13 mouse cellular contexts compared by ENCODE assay signal in the genomic region with DNA sequence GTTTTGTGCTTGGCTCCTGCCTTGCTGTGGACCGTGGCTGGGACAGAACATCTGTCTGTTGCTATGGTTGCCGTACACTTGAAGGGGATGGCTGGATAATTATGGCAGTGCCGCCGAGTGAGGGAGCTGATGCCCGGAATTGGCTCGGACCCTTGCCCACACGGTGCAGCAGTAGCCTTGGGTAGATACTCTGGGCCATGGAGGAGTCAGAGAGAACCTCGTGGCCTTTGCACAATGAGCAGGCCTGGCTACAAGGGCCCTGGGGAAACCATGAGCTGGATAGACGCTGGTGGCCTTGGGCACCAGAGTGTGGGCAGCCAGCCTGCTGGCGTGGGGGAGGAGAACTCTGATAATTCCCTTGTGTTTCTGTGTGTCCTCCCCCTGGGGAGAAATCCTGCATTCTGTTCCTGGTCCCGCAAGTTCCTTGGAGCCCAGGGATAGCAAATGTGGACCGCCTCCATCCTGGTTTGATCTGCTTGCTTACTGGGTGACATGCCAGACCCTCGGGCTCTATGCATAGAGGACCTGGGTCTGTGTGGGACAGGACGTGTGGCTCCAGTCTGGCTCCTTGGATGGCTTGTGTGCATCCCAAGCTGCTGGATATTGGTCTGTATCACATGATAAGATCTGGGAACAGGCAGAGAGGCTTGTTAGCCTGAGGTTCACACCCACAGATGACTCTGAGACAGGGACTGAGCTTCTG. TPM values are rescaled to one million over a fixed set of nuclear protein-coding genes. Genes with fewer than 3 reads are reported as not detected.
DNase-seq lines count a peak whose midpoint lies in the region; ATAC-seq and TF ChIP-seq lines count a peak whose summit lies in the region.
"Had no signal": no experiment of that assay in that cellular context is flagged by ENCODE, and none has a peak within 500 bp of the region (broad histone marks: within the 10 kb centered on the region; RNA-seq: fewer than 3 reads in every experiment).

No protein-coding gene starts in this region.

- 0 out of 2 replicates have a peak, but pooled peaks have one; percentile 32 for ATAC-seq in embryonic facial prominence, embryonic 12.5 days (ENCODE audit: insufficient number of reproducible peaks, insufficient read depth, low FRiP score, low TSS enrichment)
- no peak for ATAC-seq in limb, embryonic 11.5 days (ENCODE audit: insufficient number of reproducible peaks, low FRiP score, low TSS enrichment, low read depth)
- no peak for ATAC-seq in megakaryocyte, adult 5-6 weeks (ENCODE audit: poor library complexity, severe bottlenecking)
- no peak for ATAC-seq in inflammation-experienced regulatory T-cells, adult 6 months
- no peak for ATAC-seq in megakaryocyte progenitor cell, adult 5-6 weeks (replicated peaks; ENCODE audit: poor library complexity)
- ATAC-seq: activated CD4-positive, CD25-positive, alpha-beta regulatory T cell, adult 4 months had no signal

- no peaks in the 10 kb centered on the region for H3K9me3 ChIP-seq in heart, embryonic 10.5 days
- no peaks in the 10 kb centered on the region for H3K9me3 ChIP-seq in E14TG2a.4 (ENCODE audit: low read length)
- no peaks in the 10 kb centered on the region for H3K9me3 ChIP-seq in embryonic facial prominence, embryonic 12.5 days
- no peaks in the 10 kb centered on the region for H3K9me3 ChIP-seq in limb, embryonic 11.5 days (ENCODE audit: control insufficient read depth, low read length)

- peaks cover 67% of the 10 kb centered on the region for H3K4me1 ChIP-seq in heart, embryonic 10.5 days
- H3K4me1 ChIP-seq in E14TG2a.4 (replicated peaks; ENCODE audit: low read depth, low read length), result peaks cover 44% of the 10 kb centered on the region
- peaks cover 10% of the 10 kb centered on the region for H3K4me1 ChIP-seq in embryonic facial prominence, embryonic 12.5 days
- H3K4me1 ChIP-seq in limb, embryonic 11.5 days (ENCODE audit: control insufficient read depth, insufficient read depth, low read length), result peaks cover 13% of the 10 kb centered on the region

- H3K4me2 ChIP-seq in embryonic facial prominence, embryonic 12.5 days (replicated peaks), result no peak overlapping the region
- H3K4me2 ChIP-seq in limb, embryonic 11.5 days (ENCODE audit: low read depth, severe bottlenecking), result no peak overlapping the region

- intact Hi-C loops in heart, postnatal 14 days (cut with DNase I), result no loop called here

- TF ChIP-seq CTCF in E14TG2a.4 (conservative IDR thresholded peaks at IDR 0.05; ENCODE audit: low read length), result no peak

- no peak overlapping the region for H3K4me3 ChIP-seq in heart, embryonic 10.5 days
- H3K4me3 ChIP-seq in E14TG2a.4 (replicated peaks; ENCODE audit: low read length), result peak overlapping the region; percentile 35
- H3K4me3 ChIP-seq in embryonic facial prominence, embryonic 12.5 days, result no peak overlapping the region
- no peak overlapping the region for H3K4me3 ChIP-seq in limb, embryonic 11.5 days (ENCODE audit: low read depth, low read length)

- no peak for DNase-seq in heart, embryonic 10.5 days (ENCODE audit: low spot score)
- no peak for DNase-seq in heart, postnatal 14 days
- peak; percentile 38 for DNase-seq in limb, embryonic 11.5 days (ENCODE audit: low spot score)
- DNase-seq: lung, adult 2 months; thymus, postnatal 25 days had no signal

- WGBS in heart, embryonic 10.5 days, result 42% methylated on average over 14 of the region's 14 CpGs
- WGBS in embryonic facial prominence, embryonic 12.5 days, result 27% methylated on average over 14 of the region's 14 CpGs
- WGBS in limb, embryonic 11.5 days, result 26% methylated on average over 14 of the region's 14 CpGs

- H3K27me3 ChIP-seq in heart, embryonic 10.5 days (ENCODE audit: insufficient read depth, poor library complexity, severe bottlenecking), result peaks cover 17% of the 10 kb centered on the region; the same call in 1 of the 2 replicates
- peaks cover 31% of the 10 kb centered on the region for H3K27me3 ChIP-seq in E14TG2a.4 (ENCODE audit: insufficient read depth, low read length)
- no peaks in the 10 kb centered on the region for H3K27me3 ChIP-seq in embryonic facial prominence, embryonic 12.5 days
- H3K27me3 ChIP-seq in limb, embryonic 11.5 days (ENCODE audit: control insufficient read depth, insufficient read depth, low read length), result 0 out of 2 replicates have a peak, but pooled peaks cover 2% of the 10 kb centered on the region

- H3K9ac ChIP-seq in embryonic facial prominence, embryonic 12.5 days, result no peak overlapping the region
- no peak overlapping the region; the same call in 1 of the 2 replicates for H3K9ac ChIP-seq in limb, embryonic 11.5 days (ENCODE audit: low read length)

- H3K27ac ChIP-seq in heart, embryonic 10.5 days, result peak overlapping the region; percentile 84
- no peak overlapping the region for H3K27ac ChIP-seq in embryonic facial prominence, embryonic 12.5 days
- no peak overlapping the region for H3K27ac ChIP-seq in limb, embryonic 11.5 days (replicated peaks; ENCODE audit: low read depth, low read length)
- H3K27ac ChIP-seq: kidney, postnatal 0 days had no signal

- H3K36me3 ChIP-seq in heart, embryonic 10.5 days, result no peaks in the 10 kb centered on the region
- no peaks in the 10 kb centered on the region for H3K36me3 ChIP-seq in E14TG2a.4 (ENCODE audit: insufficient read depth, low read length)
- H3K36me3 ChIP-seq in embryonic facial prominence, embryonic 12.5 days, result no peaks in the 10 kb centered on the region
- no peaks in the 10 kb centered on the region for H3K36me3 ChIP-seq in limb, embryonic 11.5 days (ENCODE audit: control insufficient read depth, insufficient read depth, low read length)

RNA-seq across cellular contexts. Expression of a gene that starts 18.6 kb away (rescaled TPM):
- 20.8 and 21.4 TPM in 2 replicates for polyA plus RNA-seq in heart, embryonic 10.5 days (2016; fragmentation: Nextera tagmentation; extraction: Ambion mirVana)
- 1 to 10 TPM; 6.2 to 6.4 TPM for total RNA-seq in heart, postnatal 14 days (2021)
- 19.4 and 22.3 TPM in 2 replicates for polyA plus RNA-seq in embryonic facial prominence, embryonic 12.5 days (2016; fragmentation: Nextera tagmentation; extraction: Ambion mirVana)
- polyA plus RNA-seq in limb, embryonic 11.5 days (2014; fragmentation: Nextera tagmentation; extraction: Ambion mirVana), result 14.0 and 15.1 TPM in 2 replicates
- total RNA-seq in megakaryocyte, adult 5-6 weeks (2015), result 1.2 and 2.1 TPM in 2 replicates
- total RNA-seq in megakaryocyte, adult 5-6 weeks (2017), result 0.20 and 0.62 TPM in 2 replicates
- polyA plus RNA-seq in inflammation-experienced regulatory T-cells, adult 6 months (2017; shearing (Covaris generic)), result 1 to 10 TPM; 2.4 to 3.9 (median 2.4) TPM
- total RNA-seq in megakaryocyte progenitor cell, adult 5-6 weeks (2015), result 3.0 and 4.4 TPM in 2 replicates
- total RNA-seq in megakaryocyte progenitor cell, adult 5-6 weeks (2017), result 1.4 and 3.7 TPM in 2 replicates

RNA-seq across cellular contexts. Expression of a gene that starts 55.8 kb away (rescaled TPM):
- not detected in 2 replicates for polyA plus RNA-seq in heart, embryonic 10.5 days (2016; fragmentation: Nextera tagmentation; extraction: Ambion mirVana)
- not detected for total RNA-seq in heart, postnatal 14 days (2021)
- polyA plus RNA-seq in embryonic facial prominence, embryonic 12.5 days (2016; fragmentation: Nextera tagmentation; extraction: Ambion mirVana), result not detected in 2 replicates
- polyA plus RNA-seq in limb, embryonic 11.5 days (2014; fragmentation: Nextera tagmentation; extraction: Ambion mirVana), result not detected in 2 replicates
- total RNA-seq in megakaryocyte, adult 5-6 weeks (2015), result not detected in 2 replicates
- total RNA-seq in megakaryocyte, adult 5-6 weeks (2017), result not detected in 2 replicates
- not detected for polyA plus RNA-seq in inflammation-experienced regulatory T-cells, adult 6 months (2017; shearing (Covaris generic))
- total RNA-seq in megakaryocyte progenitor cell, adult 5-6 weeks (2015), result not detected in 2 replicates
- not detected in 2 replicates for total RNA-seq in megakaryocyte progenitor cell, adult 5-6 weeks (2017)
- polyA plus RNA-seq: activated CD4-positive, CD25-positive, alpha-beta regulatory T cell, adult 4 months; C2C12; kidney, postnatal 0 days; lung, adult 2 months had no signal
